Mouse (Mus musculus): ENCODE measurements around the gene Cdc42ep5. TPM values are rescaled to one million over a fixed set of nuclear protein-coding genes. Genes with fewer than 3 reads are reported as not detected.

Gene Cdc42ep5
- total RNA-seq, 1 experiment from 2014 or later: 45.5 TPM

DNA sequence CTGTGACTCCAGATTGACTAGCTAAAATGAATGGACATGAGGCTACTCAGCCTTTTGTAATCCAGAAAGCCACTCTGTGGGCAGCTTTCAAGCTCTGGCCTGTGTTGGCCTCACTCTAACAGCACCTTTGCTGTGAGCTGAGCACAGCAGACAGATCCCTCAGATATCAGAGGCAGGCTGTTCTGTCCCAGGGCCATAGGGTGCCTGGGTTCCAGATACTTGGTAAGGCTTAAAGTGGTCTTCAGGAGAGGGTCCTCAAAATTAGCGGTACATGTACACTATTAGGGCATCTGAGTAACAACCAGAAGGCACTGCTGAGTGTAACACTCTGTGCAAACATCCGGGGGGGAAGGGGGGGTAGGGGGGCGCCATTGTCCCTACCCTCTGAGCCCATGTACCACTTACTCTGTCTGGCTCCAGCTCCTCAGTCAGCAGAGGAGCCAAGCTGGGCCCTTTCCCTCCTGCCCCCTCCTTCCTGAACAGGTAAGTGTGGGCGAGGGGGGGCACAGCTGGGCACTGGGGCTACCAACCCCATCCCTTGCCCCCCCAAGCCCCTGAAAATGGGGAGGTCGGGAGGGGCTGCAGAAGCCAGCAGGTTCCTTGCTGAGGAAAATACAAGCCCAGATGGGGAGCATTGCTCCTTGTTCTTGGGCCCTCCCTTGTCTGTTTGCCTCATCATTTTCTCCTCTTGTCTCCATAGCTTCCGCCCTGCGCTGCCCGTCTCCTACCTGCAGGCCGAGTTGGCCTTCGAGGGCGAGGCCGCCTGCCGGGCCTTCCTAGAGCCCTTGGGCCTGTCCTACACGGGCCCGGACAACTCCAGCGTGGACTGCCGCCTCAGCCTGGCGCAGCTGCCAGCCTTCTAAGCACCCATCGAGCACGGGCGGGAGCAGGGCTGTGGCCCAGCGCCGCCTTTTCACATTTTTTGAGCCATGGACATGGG lies 18.1 kb downstream of the Cdc42ep5 start:
- no peak for DNase-seq

GRCm38 (mm10) chr7:4145552-4146190 lies 19.0 kb downstream of the Cdc42ep5 start:
- peak; percentile 60 for DNase-seq

- no peak for DNase-seq
These were observed 19.7 kb downstream of the Cdc42ep5 start for GRCm38 (mm10) chr7:4144766-4145551.

- no peak for DNase-seq
These were observed 20.6 kb downstream of the Cdc42ep5 start for GRCm38 (mm10) chr7:4144046-4144445.

DNA sequence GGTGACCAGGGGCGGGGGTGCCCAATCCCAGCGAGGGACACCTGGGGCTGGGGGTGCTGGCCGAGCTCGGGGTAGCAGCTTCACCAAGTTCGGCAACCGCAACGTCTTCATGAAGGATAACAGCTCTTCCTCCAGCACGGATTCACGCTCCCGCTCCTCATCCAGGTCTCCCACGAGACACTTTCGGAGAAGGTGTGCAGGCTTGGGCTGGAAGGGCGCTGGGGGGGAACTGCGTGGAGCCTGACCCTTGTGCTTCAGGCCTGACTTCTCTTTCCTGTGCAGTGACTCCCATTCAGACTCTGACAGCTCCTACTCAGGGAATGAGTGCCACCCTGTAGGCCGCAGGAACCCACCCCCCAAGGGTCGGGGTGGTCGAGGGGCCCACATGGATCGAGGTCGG lies 21.2 kb downstream of the Cdc42ep5 start:
- DNase-seq: no peak

DNA sequence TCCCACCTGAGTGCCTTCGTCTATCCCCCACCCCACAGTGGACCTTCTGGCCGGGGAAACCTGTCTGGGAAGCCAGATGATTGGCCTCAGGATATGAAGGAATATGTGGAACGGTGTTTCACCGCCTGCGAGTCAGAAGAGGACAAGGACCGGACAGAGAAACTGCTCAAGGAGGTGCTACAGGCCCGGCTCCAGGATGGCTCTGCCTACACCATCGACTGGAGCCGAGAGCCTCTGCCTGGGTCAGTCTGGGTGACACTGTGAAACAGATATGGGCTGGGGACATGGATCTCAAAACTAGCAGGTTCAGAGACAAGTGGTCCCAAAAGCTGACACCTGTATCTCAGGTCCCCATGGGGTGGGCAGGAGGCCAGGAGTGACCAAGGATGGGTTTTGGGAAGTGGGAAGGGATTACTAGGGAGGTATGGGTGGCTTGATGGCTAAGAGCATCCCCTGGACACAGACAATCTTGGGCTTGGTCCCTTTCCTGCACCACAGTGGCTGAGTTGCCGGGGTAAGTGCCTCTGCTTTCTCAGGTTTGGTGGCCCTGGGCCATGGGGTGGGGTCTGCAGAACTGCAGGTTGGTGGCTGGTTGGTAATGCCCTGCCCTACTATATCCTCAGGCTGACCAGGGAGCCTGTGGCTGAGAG lies 21.7 kb downstream of the Cdc42ep5 start:
- DNase-seq: no peak

GRCm38 (mm10) chr7:4141648-4142325 lies 22.9 kb downstream of the Cdc42ep5 start:
- DNase-seq: no peak

- DNase-seq: no peak
These were observed 25.3 kb downstream of the Cdc42ep5 start for GRCm38 (mm10) chr7:4139391-4139790.

DNA sequence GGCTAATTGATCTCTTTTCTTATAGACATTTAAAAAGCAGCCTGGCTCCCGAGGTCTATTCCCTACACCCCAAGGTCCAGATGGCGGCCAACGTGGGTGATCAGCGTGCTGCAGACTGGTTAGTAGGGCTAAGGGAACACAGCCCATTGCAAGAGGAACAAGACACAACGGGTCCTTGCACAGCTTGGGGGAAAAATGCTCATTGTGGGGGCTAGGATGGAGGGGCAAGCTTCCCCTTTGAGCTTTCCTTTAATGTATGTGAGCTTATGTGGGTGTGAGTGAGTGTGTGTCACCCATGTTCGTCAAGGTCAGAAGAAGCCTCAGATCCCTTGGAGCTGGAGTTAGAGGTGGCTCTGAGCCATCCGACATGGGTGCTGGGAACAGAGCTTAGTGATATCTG lies 26.0 kb downstream of the Cdc42ep5 start:
- DNase-seq: no peak

DNA sequence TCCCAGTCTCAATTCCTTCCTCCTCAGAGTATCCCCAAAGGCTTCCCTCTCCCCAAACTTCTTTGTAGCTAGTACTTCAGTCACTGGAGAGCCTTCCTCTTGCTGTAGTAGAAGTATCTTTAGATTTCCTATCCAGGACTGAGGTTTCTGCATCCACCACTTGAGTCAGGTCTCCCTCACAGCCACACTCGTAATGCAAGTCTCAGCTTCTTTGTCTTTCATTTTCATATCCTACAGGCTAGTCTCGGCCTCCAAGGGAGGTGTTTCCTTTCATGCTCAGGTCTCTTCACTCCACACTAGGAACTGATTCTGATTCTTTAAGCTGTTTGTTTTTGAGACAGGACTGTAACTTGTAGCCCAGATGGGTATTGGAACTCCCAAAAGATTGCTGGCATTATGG lies 26.5 kb downstream of the Cdc42ep5 start:
- no peak for DNase-seq

- no peak for DNase-seq
These were observed 26.9 kb downstream of the Cdc42ep5 start for GRCm38 (mm10) chr7:4137746-4138145.

- DNase-seq: peak; percentile 98
These were observed 27.7 kb downstream of the Cdc42ep5 start, which contains the start of gene Leng8 for GRCm38 (mm10) chr7:4136771-4137531. TSS of gene Leng8 (plus strand) at chr7:4137039.

- no peak for DNase-seq
These were observed 28.3 kb downstream of the Cdc42ep5 start for GRCm38 (mm10) chr7:4136404-4136770.

- DNase-seq: no peak
These were observed 29.7 kb downstream of the Cdc42ep5 start for GRCm38 (mm10) chr7:4134911-4135310.

DNA sequence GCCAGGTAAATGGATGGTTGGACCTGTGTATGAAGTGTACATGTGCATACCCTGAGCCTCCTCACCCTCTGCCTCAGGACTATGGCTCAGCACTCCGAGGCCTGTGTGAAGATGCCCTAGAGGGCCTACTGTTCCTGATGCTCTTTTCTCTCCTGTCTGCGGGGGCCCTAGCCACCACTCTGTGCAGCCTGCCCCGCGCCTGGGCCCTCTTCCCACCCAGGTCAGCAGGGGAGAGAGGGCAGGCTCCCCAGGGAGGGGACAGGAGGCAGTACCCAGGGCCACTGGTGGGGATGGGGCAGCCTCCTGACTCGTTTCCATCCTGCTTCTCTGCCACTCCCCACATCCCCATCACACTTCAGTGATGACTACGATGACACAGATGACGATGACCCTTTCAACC lies 31.7 kb downstream of the Cdc42ep5 start:
- DNase-seq: no peak

DNA sequence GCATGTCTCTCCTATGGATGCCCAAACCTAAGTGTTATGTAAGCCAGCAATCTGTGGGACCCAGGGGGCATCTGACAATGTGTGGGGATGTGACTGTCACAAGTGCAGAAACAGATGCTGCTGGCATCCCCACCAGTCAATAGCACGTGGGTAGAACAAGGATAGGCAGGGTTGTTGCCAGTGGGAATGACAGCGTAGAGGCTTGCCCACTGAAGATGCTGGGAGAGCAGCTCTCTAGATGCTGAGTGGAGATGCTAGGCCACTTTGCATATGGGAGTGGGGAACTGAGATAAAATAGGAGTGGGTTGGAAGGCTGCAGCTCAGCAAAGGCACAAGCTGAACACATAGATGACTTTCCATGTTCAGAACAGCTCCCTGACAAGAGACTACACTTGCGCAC lies 32.1 kb downstream of the Cdc42ep5 start:
- no peak for DNase-seq

DNA sequence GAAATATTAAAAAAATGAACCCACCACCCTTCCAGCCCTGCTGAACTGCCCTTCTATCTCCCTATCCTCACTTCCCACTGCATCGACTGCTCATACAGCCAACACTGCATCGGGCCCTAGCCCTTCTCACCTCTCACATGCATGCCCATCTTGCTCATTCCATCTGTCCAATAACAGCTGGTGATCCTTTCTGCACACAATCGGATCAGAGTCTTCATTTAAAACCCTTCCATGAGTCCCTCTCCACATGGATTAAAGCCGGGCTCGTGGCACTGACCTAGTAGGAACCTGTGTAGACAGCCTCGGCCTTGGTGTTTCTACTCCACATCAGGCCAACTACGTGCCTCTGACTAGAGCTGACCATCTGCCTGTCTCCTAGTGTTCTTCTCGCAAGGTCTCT lies 32.7 kb downstream of the Cdc42ep5 start:
- no peak for DNase-seq

GRCm38 (mm10) chr7:4130686-4131452 lies 33.8 kb downstream of the Cdc42ep5 start:
- DNase-seq: peak; percentile 81

- no peak for DNase-seq
These were observed 35.8 kb downstream of the Cdc42ep5 start for GRCm38 (mm10) chr7:4128860-4129259.

DNA sequence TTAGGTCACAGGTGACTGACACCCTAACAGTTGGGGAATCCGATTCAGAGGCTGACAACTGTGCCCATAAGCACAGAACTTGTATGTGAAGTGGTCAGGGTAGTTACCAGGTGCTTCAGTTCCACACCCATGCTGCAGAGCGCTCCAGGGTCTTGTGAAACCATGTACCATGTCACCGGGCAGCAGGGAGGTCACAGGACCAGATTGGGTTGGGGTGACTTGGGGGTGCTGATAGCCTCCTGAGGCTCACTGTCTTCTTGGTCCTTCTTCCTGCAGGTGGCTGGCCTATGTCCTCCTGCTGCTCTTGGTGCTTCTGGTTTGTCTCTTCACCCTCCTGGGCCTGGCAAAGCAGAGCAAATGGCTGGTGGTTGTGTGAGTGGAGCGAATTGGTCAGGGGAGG lies 36.8 kb downstream of the Cdc42ep5 start:
- no peak for DNase-seq

All from adrenal gland, postnatal 25 days (tissue).